8 mouse cellular contexts compared by ENCODE assay signal in genomic region chr9:69480344-69480743, GRCm38 (mm10). TPM values are rescaled to one million over a fixed set of nuclear protein-coding genes. Genes with fewer than 3 reads are reported as not detected.
DNase-seq lines count a peak whose midpoint lies in the region; ATAC-seq and TF ChIP-seq lines count a peak whose summit lies in the region.
"Had no signal": no experiment of that assay in that cellular context is flagged by ENCODE, and none has a peak within 500 bp of the region (broad histone marks: within the 10 kb centered on the region; RNA-seq: fewer than 3 reads in every experiment).

No protein-coding gene starts in this region.

- no peaks in the 10 kb centered on the region for H3K4me1 ChIP-seq in forebrain, embryonic 11.5 days (replicated peaks; ENCODE audit: control insufficient read depth, insufficient read depth, low read length)
- no peaks in the 10 kb centered on the region for H3K4me1 ChIP-seq in hindbrain, embryonic 11.5 days (replicated peaks; ENCODE audit: control insufficient read depth, insufficient read depth, low read length)
- H3K4me1 ChIP-seq: megakaryocyte, embryonic 14.5 days had no signal

- no peak overlapping the region for H3K27ac ChIP-seq in forebrain, embryonic 11.5 days (ENCODE audit: low read depth, low read length)
- H3K27ac ChIP-seq in hindbrain, embryonic 11.5 days (ENCODE audit: low read depth, low read length), result no peak overlapping the region

- H3K4me2 ChIP-seq in forebrain, embryonic 11.5 days (ENCODE audit: low read depth, low read length, severe bottlenecking), result no peak overlapping the region
- H3K4me2 ChIP-seq in hindbrain, embryonic 11.5 days (replicated peaks; ENCODE audit: low read depth, low read length), result no peak overlapping the region

- H3K36me3 ChIP-seq in forebrain, embryonic 11.5 days (ENCODE audit: control insufficient read depth, insufficient read depth, low read length), result no peaks in the 10 kb centered on the region
- H3K36me3 ChIP-seq in hindbrain, embryonic 11.5 days (ENCODE audit: control insufficient read depth, insufficient read depth, low read length), result no peaks in the 10 kb centered on the region

- DNase-seq in Muller cell, postnatal 12 days (ENCODE audit: inconsistent ontology term), result peak; percentile 68
- DNase-seq in brain, embryonic 14.5 days (ENCODE audit: low read depth), result peak; percentile 91
- peak; percentile 86 for DNase-seq in forebrain, embryonic 11.5 days (ENCODE audit: low spot score)
- peak; percentile 90 for DNase-seq in hindbrain, embryonic 11.5 days (ENCODE audit: low spot score)
- DNase-seq in layer of hippocampus, postnatal 10 days (ENCODE audit: low spot score in 2 of 2), result peak; percentile 94
- DNase-seq in right cerebral cortex, postnatal 36 days (ENCODE audit: low spot score in 2 of 2), result peak; percentile 65 to 75

- no peak for TF ChIP-seq POLR2A in brain, embryonic 14.5 days (IDR thresholded peaks at IDR 0.05; ENCODE audit: borderline replicate concordance, extremely low read depth, insufficient read depth, insufficient read length, poor library complexity, severe bottlenecking)

- no peak for ATAC-seq in forebrain, embryonic 11.5 days (replicated peaks; ENCODE audit: low FRiP score)
- ATAC-seq in hindbrain, embryonic 11.5 days (ENCODE audit: low FRiP score), result no peak
- ATAC-seq in megakaryocyte progenitor cell, adult 5-6 weeks (replicated peaks; ENCODE audit: poor library complexity), result peak; percentile 92

- no peak overlapping the region for H3K4me3 ChIP-seq in forebrain, embryonic 11.5 days (ENCODE audit: low read depth, low read length)
- H3K4me3 ChIP-seq in hindbrain, embryonic 11.5 days (ENCODE audit: low read depth, low read length), result no peak overlapping the region
- H3K4me3 ChIP-seq: megakaryocyte, embryonic 14.5 days had no signal

- WGBS in forebrain, embryonic 11.5 days, result 2% methylated on average over 1 of the region's 1 CpGs
- 4% methylated on average over 1 of the region's 1 CpGs for WGBS in hindbrain, embryonic 11.5 days

- H3K27me3 ChIP-seq in forebrain, embryonic 11.5 days (ENCODE audit: control insufficient read depth, insufficient read depth, low read length), result no peaks in the 10 kb centered on the region
- H3K27me3 ChIP-seq in hindbrain, embryonic 11.5 days (ENCODE audit: control insufficient read depth, insufficient read depth, low read length), result no peaks in the 10 kb centered on the region

- no peak overlapping the region for H3K9ac ChIP-seq in forebrain, embryonic 11.5 days (ENCODE audit: low read length)
- H3K9ac ChIP-seq in hindbrain, embryonic 11.5 days (ENCODE audit: low read depth, low read length), result no peak overlapping the region

- TF ChIP-seq CTCF in brain, embryonic 14.5 days (IDR thresholded peaks at IDR 0.05; ENCODE audit: borderline replicate concordance, extremely low read depth, insufficient read depth, insufficient read length), result peak; percentile 83; the same call in 1 of the 2 replicates

- H3K9me3 ChIP-seq in forebrain, embryonic 11.5 days (ENCODE audit: control insufficient read depth, low read length), result no peaks in the 10 kb centered on the region
- H3K9me3 ChIP-seq in hindbrain, embryonic 11.5 days (ENCODE audit: control insufficient read depth, low read length), result no peaks in the 10 kb centered on the region
- H3K9me3 ChIP-seq: megakaryocyte, embryonic 14.5 days had no signal

RNA-seq across cellular contexts. Expression of gene Anxa2, which starts 26.9 kb away (rescaled TPM):
- polyA plus RNA-seq in brain, embryonic 14.5 days (2012; rRNA removed), result 93.5 and 132 TPM in 2 replicates
- polyA plus RNA-seq in forebrain, embryonic 11.5 days (2014; fragmentation: Nextera tagmentation; extraction: Ambion mirVana), result 154 and 183 TPM in 2 replicates
- polyA plus RNA-seq in hindbrain, embryonic 11.5 days (2014; fragmentation: Nextera tagmentation; extraction: Ambion mirVana), result 243 and 282 TPM in 2 replicates
- 10 to 100 TPM; 17.7 to 19.2 TPM for total RNA-seq in layer of hippocampus, postnatal 10 days (2021)
- 111 and 140 TPM in 2 replicates for total RNA-seq in megakaryocyte progenitor cell, adult 5-6 weeks (2015)
- total RNA-seq in megakaryocyte progenitor cell, adult 5-6 weeks (2017), result 74.3 and 112 TPM in 2 replicates
